Mouse (Mus musculus): ENCODE data around the gene Prickle2.

DNA sequence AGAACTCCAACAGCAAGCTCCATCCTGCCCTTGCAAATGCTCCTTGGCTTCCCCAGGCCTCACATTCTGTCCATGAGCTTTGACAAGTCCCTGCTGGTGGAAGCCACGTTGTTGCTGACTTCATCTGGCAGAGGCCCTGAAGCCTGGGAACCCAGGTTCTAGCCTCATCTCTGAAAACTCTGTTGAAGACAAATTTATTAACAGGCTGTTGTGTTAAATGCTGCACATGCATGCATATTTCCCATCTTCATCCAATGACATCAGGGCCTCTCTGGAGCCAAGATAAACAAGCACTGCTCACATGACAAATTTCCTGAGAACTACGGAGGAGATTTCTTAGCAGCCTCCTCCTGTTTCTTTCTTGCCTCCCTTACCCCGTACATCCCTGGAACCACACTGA lies 259.3 kb downstream of the Prickle2 start:
- TF ChIP-seq POLR2AphosphoS2 (IDR thresholded peaks at IDR 0.05; ENCODE audit: insufficient read length, low read depth) (no peak), POLR2A (IDR thresholded peaks at IDR 0.05; ENCODE audit: insufficient read length, low read depth) (no peak)
